Mouse (Mus musculus) right cerebral cortex, postnatal 14 days (tissue): ENCODE results near the gene Fkbp9.

ENCODE experiments used
- DNase-seq: peaks from one replicate; pipeline ENCODE4 v3.0.0; 2022

Gene Fkbp9

GRCm38 (mm10) chr6:56906121-56906846 lies 74.4 kb downstream of the Fkbp9 start:
- no peak for DNase-seq

DNA sequence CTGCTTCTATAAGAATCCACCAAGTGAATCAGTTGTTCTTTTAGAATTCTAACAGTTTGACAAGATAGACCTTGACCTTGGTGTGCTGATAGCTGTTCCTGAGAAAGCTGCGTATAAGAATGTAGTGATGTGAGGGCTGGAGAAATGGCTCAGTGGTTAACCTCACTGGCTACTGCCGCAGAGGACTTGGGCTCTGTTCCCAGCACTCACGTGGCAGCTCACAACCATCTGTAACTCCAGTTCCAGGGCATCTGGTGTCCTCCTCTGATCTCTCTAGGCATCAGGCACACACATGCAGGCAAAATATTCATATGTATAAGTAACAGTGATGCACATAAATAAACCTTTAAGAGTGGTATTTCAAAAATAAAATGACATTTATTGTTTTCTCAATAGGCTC lies 76.1 kb downstream of the Fkbp9 start:
- peak; percentile 16 for DNase-seq

- no peak for DNase-seq
Observed at GRCm38 (mm10) chr6:56908397-56908796, 76.5 kb downstream of the Fkbp9 start.

DNA sequence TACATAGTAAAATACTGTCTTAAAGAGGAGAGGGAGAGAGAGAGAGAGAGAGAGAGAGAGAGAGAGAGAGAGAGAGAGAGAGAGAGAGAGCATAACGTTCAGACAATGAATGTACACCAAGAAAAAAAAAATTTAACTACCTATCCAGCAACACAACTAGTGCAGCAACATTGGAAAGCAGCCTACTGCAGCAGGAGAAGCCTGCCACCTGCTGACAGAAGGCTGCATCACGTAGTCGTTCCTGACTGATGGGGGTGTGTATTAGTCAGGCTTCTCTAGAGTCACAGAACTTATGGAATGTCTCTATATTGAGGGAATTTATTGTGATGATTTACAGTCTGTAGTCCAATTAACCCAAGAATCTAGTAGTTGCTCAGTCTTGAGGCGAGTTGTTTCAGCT lies 77.1 kb downstream of the Fkbp9 start:
- peak; percentile 65 for DNase-seq

DNA sequence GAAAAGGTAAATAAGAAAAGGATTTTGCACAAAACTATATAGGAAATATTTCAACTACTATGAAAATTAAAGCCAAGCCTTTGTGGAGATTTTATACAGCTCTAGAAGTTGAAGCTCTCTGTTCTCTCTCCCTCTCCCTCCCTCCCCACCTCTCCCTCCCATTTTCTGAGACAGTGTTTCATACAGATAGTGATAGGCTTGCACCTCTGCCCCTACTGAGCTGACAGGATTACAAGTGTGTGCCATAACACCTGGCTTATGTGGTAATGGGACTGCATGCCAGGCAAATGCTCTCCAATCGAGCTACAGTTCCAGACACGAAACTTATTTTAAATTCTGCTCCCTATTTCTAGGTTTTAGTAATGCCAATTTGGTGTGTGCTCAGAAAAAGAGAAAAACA lies 79.1 kb downstream of the Fkbp9 start:
- no peak for DNase-seq

GRCm38 (mm10) chr6:56913092-56913858 lies 81.4 kb downstream of the Fkbp9 start:
- no peak for DNase-seq

DNA sequence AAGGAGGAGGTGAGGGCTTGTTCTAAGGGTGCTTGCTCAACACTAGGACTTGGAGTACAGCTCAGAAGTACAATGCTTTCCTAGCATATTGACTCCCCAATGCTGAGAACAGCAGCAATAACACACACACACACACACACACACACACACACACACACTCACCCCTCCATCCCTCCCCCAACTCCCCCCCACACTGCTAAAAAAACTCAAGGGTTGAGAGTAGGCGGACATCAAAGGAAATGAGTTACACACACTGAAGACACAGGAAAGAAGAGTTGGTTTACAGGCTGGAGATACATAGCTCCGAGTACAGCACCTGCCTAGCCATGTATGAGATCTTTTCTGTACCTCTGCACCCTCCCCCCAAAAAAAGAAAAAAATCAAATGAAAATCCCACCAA lies 84.4 kb downstream of the Fkbp9 start:
- DNase-seq: no peak

DNA sequence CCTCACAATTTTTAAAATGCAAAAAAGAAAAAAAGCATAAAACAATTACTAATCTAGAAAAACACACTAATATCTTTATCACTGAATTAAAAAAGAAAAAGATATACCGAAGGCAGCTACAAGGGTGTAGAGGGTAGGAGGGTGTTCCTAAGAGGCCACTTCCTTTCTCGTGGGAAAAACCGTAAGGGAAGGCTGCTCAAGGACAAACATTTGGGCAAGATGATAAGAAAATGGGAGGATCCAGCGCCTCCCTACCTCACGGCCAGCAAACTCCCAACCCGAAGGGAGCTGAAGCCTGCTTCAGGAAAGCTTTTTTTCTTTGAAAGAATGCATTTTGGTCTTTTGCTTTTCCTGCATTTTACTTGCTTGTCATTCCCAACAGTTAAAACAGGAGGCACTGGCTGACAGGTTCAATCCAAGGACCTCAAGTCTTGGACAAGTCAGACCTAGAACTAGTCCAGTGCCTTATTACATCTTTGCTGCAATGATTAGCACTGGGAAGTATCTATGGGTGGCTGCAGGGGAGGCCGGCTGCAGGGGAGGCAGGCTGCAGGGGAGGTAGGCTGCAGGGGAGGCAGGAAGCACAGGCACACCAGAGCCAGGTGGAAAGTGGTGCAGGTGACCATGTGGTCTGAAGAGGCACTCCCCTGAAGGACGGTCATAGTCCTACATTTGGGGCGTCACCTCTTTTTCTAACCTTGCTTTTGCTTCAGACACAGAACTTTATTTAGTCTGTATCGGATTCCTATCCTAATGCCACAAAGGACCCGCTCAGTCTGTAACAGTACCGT lies 85.9 kb downstream of the Fkbp9 start:
- DNase-seq: no peak

DNA sequence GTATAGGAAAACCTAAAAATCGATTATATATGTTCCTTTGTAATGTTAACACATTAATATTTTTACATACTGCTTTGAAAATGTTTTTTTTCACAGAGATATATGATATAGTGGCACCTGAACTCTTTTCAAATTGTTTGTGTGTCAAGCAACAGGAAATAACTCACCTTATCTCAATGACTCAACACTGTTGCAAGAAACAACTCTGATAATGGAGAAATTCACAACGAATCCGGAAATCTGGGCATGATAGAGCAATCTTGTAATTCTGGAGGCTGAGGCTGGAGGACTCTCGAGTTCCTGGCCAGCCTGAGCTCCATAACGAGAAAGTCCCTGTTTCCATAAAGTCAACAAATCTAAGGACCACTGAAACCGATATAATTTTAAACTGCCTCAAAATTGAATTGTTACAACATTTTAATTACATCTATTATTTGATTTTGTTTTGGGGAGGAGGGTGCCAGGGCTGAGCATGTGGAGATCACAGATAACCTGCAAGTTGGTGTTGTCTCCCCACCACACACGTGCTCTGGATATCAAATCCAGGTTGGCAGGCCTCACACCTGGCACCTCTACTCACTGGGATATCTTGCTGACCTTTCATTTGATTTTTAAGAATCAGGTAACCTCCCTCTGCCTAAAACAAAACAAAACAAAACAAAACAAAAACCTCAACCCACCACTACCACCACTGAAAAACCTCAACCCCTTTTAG lies 87.6 kb downstream of the Fkbp9 start:
- no peak for DNase-seq

DNA sequence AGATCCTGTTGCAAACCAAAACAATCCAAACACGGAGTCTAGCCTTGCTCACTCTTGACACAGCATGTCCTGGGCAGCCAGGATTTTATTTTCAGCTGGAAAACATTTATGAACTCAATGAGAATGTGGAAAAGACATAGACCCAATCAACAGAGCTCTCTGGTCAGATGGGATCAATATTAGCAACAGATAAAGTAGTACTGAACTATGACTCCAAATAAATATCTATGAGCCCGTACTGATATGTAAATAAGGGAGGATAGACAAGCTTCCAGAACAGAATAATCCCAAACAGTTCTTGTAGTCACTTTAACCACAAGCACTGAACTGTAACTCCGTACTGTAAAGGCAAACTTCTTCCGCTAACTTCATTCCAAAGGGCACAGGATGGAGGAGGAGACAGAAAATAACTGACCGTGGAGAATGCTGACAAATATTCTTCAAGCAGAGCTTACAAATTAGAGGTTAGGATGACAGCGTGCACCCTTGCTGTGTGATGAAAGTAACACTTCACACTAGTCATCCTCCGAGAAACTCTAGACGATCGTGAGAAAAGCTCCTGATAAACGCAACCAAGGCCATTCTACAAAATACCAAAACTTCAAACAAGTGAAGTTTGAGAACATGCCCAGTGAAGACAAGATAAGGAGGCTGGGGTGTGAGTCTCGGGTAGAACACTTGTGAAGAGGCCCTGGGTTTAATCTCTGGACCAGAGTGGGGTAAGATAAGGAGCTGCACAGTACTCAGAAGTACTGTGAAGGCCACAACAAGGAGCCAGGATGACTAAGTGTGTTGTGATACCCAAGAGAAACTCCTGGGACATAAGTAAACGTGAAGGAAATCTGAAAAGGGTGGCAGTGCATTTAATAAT lies 88.6 kb downstream of the Fkbp9 start:
- no peak for DNase-seq

- DNase-seq: no peak
Observed at GRCm38 (mm10) chr6:56923331-56923725, 91.5 kb downstream of the Fkbp9 start.

DNA sequence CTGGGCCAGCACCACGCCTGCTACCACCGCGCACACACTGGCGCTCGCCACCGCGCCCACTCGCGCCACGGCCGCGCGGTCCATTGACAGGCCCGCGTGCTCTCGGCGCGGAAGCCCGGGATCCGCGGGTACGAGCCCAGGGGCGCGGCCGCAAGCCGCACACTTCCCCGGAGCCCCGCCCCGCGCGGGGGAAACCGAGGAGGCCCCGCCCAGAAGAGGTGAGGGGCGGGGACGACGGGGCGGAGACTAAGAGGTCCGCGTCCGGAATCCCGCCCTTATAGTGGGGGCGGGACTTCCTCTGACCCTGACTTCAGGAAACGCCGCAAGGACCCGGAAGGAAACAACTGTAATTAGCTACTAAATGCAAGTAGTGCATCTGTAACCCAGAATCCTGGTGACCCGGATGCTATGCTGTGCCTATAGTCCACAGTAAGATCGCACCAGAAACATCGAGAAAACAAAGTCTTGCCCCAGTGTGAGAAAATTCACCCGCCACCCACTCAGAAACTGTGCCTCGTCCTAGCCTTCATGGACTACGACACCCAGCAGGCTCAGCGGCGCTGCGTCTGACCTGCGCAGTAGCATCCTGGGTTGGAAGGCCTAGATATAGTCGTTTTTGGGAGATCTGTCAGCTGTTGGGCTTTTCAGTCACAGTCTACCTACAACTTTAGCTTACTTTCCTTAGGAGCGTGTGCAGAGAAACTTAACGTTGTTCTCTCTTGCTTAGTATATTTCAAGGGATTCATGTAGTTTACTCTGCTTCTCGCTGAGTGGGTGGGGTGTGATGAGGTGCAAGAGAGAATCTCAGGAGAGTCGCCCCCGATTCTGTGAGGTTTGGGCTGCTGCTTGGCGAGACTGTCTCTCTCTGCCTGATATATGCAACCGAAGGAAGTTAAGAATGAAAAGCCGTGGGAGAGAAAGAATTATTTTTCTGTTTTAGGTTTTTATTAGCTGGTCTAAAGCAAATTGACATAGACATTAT lies 92.2 kb downstream of the Fkbp9 start, which contains the start of the genes Nt5c3 and Vmn1r4:
Nt5c3 (minus strand) TSS at position 207 of the 982 bp plus-strand sequence.
Vmn1r4 (plus strand) TSS at position 290 of the 982 bp plus-strand sequence.
- peak; percentile 89 for DNase-seq
